Mouse (Mus musculus): ENCODE results near the gene Sar1b. TPM values are rescaled to one million over a fixed set of nuclear protein-coding genes. Genes with fewer than 3 reads are reported as not detected.

Sar1b gene
- polyA plus RNA-seq, 1 experiment from 2014 or later: 156 TPM

DNA sequence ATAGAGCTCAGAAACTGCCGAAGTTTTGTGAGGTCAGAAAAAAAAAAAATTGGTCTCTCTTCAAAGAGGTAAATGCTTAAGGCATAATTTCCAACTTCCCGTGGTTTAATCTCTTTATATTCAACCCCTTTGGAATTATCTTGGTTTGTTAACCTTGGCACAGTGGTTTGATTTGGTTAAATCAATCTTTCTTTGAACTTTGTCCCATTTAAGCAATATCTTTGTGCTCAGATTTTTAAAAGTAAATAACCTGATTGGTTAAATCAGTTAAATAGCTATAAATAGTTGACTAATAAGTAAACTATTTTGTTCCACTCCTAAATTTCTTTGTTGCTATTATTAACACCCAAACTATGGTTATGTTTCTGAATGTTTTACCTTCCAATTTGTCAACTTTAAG is 4.2 kb upstream of the Sar1b start:
- Histone ChIP-seq H3K4me3 (replicated peaks; ENCODE audit: low read depth, low read length) (no peak overlapping the region), H3K9me3 (replicated peaks; ENCODE audit: low read length) (no peaks in the 10 kb centered on the region), H3K4me2 (ENCODE audit: low read length) (no peak overlapping the region), H3K36me3 (ENCODE audit: insufficient read depth, low read length) (no peaks in the 10 kb centered on the region), H3K27me3 (ENCODE audit: insufficient read depth, low read length) (no peaks in the 10 kb centered on the region), H3K9ac (ENCODE audit: low read depth, low read length) (no peak overlapping the region), H3K27ac (no peak overlapping the region), H3K4me1 (replicated peaks; ENCODE audit: insufficient read depth, low read length) (0 out of 2 replicates have a peak, but pooled peaks cover 6% of the 10 kb centered on the region)
- TF ChIP-seq CTCF (IDR thresholded peaks at IDR 0.05; ENCODE audit: low read depth): no peak
- no peak for DNase-seq (ENCODE audit: low spot score)
- 75% methylated on average over 2 of the region's 2 CpGs for WGBS
- ATAC-seq (replicated peaks; ENCODE audit: low FRiP score, low read depth): no peak

DNA sequence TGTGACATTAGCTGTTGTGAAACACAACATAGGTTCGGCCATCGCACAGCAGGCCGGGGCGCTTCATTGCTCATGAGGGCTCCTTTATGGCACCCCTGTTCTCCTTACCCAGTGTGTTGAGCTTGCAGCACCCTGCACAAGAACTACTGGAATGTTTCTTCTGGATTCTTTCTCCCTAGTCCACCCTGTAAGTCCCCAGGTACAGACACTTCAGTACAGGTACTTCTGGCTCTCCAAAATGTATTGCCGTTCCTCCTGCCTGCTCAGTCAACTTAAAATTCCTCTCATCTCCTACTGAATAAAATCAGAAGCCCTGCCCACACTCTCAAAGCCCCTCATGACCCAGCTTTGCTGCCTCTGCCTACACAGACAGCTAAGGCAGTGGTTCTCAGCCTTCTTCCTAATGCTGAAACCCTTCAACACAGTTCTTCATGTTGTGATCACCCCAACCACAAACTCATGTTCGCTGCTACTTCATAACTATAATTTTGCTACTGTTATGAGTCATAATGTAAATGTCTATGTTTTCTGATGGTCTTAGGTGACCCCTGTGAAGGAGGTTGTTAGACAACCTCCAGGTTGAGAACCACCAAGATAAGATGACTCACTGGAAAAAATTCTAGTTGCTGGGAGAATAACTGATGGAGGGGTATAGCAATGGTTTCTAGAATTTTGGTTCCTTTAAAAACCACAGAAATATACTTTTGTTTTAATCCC is 3.4 kb upstream of the Sar1b start:
- no peaks in the 10 kb centered on the region for H3K4me1 ChIP-seq (replicated peaks; ENCODE audit: insufficient read depth, low read length)
- H3K9ac ChIP-seq (ENCODE audit: low read depth, low read length): no peak overlapping the region
- H3K36me3 ChIP-seq (ENCODE audit: insufficient read depth, low read length): no peaks in the 10 kb centered on the region
- no peak overlapping the region for H3K4me2 ChIP-seq (ENCODE audit: low read length)
- H3K4me3 ChIP-seq (replicated peaks; ENCODE audit: low read depth, low read length): no peak overlapping the region
- H3K9me3 ChIP-seq (replicated peaks; ENCODE audit: low read length): no peaks in the 10 kb centered on the region
- 87% methylated on average over 6 of the region's 6 CpGs for WGBS
- no peak for DNase-seq (ENCODE audit: low spot score)
- H3K27me3 ChIP-seq (ENCODE audit: insufficient read depth, low read length): no peaks in the 10 kb centered on the region
- H3K27ac ChIP-seq: no peak overlapping the region
- ATAC-seq (replicated peaks; ENCODE audit: low FRiP score, low read depth): no peak
- no peak for TF ChIP-seq CTCF (IDR thresholded peaks at IDR 0.05; ENCODE audit: low read depth)

DNA sequence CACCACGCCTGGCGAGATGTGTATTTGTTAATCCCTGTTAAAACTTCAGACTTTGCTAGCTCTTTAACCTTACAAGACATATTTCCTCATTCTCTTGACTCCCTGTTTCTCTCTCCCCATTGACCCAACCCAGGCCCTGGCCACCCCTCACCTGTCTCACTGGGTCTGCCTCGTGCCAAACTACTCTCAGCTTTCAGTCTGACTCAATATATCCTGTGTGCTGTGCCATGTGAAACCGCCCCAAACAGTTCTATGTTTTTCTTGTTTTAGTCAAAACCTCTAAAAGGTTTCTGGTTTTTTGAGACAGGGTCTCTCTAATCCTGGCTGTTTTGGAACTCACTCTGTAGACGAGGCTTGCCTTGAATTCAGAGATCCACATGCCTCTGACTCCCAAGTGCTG is 2.2 kb upstream of the Sar1b start:
- Histone ChIP-seq H3K27me3 (ENCODE audit: insufficient read depth, low read length) (no peaks in the 10 kb centered on the region), H3K9ac (ENCODE audit: low read depth, low read length) (no peak overlapping the region), H3K4me2 (ENCODE audit: low read length) (no peak overlapping the region), H3K27ac (no peak overlapping the region), H3K36me3 (ENCODE audit: insufficient read depth, low read length) (no peaks in the 10 kb centered on the region), H3K9me3 (replicated peaks; ENCODE audit: low read length) (no peaks in the 10 kb centered on the region), H3K4me3 (replicated peaks; ENCODE audit: low read depth, low read length) (no peak overlapping the region), H3K4me1 (replicated peaks; ENCODE audit: insufficient read depth, low read length) (no peaks in the 10 kb centered on the region)
- no peak for TF ChIP-seq CTCF (IDR thresholded peaks at IDR 0.05; ENCODE audit: low read depth)
- DNase-seq (ENCODE audit: low spot score) (no peak), ATAC-seq (replicated peaks; ENCODE audit: low FRiP score, low read depth) (no peak)
- 74% methylated on average over 5 of the region's 5 CpGs for WGBS

DNA sequence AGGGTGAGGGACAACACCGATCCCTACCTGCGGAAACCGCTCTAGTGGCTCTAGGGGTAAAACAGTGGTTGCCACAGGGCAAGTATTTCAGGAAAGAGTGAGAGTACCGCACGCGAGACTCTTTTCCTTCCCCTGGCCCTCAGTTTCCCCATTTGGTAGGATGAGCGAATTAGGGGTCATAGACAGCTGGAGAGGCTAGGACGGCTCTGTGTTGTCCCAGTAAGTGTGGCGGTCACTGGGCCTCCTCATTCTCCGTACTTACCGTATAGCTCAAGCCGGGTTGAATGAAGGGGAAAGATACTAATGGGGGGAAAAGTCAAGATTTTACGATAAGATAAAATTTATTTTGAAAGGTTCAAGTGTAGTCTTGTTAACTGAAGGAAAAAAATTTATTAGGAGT is 468 bp downstream of the Sar1b start:
- peak overlapping the region; percentile 85 for H3K9ac ChIP-seq (ENCODE audit: low read depth, low read length)
- H3K36me3 ChIP-seq (ENCODE audit: insufficient read depth, low read length): no peaks in the 10 kb centered on the region
- H3K27me3 ChIP-seq (ENCODE audit: insufficient read depth, low read length): no peaks in the 10 kb centered on the region
- H3K4me1 ChIP-seq (replicated peaks; ENCODE audit: insufficient read depth, low read length): no peaks in the 10 kb centered on the region
- peak overlapping the region; percentile 98 for H3K4me3 ChIP-seq (replicated peaks; ENCODE audit: low read depth, low read length)
- DNase-seq (ENCODE audit: low spot score) (no peak), ATAC-seq (replicated peaks; ENCODE audit: low FRiP score, low read depth) (0 out of 2 replicates have a peak, but pooled peaks have one; percentile 18)
- H3K27ac ChIP-seq: peak overlapping the region; percentile 63
- H3K4me2 ChIP-seq (ENCODE audit: low read length): peak overlapping the region; percentile 96
- no peaks in the 10 kb centered on the region for H3K9me3 ChIP-seq (replicated peaks; ENCODE audit: low read length)
- TF ChIP-seq CTCF (IDR thresholded peaks at IDR 0.05; ENCODE audit: low read depth): no peak
- WGBS: 4% methylated on average over 13 of the region's 13 CpGs

DNA sequence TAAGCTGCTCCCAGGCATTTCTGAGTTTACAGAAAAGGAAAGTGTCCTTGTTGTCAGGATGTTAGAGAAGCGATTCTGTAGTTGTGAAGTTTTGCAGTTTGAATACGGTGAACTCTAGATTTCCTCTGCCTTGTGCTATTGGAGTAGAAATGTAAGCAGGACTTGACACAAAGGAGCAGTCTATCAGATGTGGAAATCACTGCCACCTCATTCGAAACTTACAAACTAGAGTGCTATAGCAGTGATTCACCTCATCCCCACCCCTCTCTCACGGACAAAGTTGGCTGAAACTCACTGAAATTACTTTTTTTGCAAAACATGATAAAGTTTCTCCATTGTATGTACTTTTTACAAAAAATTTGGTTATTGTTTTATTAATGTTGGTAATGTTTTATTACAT is 1.3 kb downstream of the Sar1b start:
- peak overlapping the region; percentile 96; the same call in 1 of the 2 replicates for H3K4me2 ChIP-seq (ENCODE audit: low read length)
- WGBS: 85% methylated on average over 4 of the region's 4 CpGs
- H3K9me3 ChIP-seq (replicated peaks; ENCODE audit: low read length): no peaks in the 10 kb centered on the region
- H3K9ac ChIP-seq (ENCODE audit: low read depth, low read length): no peak overlapping the region
- H3K27ac ChIP-seq: no peak overlapping the region
- H3K36me3 ChIP-seq (ENCODE audit: insufficient read depth, low read length): no peaks in the 10 kb centered on the region
- no peaks in the 10 kb centered on the region for H3K4me1 ChIP-seq (replicated peaks; ENCODE audit: insufficient read depth, low read length)
- no peaks in the 10 kb centered on the region for H3K27me3 ChIP-seq (ENCODE audit: insufficient read depth, low read length)
- no peak for DNase-seq (ENCODE audit: low spot score)
- TF ChIP-seq CTCF (IDR thresholded peaks at IDR 0.05; ENCODE audit: low read depth): no peak
- no peak for ATAC-seq (replicated peaks; ENCODE audit: low FRiP score, low read depth)
- no peak overlapping the region for H3K4me3 ChIP-seq (replicated peaks; ENCODE audit: low read depth, low read length)

DNA sequence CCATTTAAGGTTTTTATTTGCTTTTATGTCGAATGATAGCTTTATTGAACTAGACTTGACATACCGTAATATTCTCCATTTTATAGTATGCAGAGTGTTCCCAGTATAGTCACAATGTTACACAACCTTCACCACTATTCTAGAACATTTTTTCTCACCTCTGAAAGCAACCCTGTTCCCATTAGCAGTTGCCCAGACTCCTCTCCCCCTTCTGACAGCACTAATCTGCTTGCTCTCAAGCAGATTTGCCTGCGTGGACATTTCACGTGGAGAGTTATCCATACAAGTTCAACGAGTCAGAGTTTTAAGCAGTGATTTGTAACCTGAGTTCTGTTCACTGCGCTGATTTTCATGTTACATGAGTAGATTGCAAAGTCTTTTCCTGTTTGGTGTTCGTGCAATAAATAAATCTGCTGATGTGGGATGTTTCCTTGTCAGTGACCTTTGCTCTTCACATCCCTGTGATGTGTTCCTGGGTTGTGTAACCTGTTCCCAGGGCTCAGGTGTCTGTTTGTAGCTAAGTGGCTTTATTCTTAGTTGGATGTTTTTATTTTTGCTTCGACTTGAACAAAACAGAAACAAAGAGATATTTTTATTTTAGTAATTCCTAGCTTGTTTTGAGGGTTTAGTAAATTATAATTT is 4.2 kb downstream of the Sar1b start:
- WGBS: 44% methylated on average over 8 of the region's 8 CpGs
- Histone ChIP-seq H3K4me2 (ENCODE audit: low read length) (no peak overlapping the region), H3K27me3 (ENCODE audit: insufficient read depth, low read length) (no peaks in the 10 kb centered on the region), H3K9me3 (replicated peaks; ENCODE audit: low read length) (no peaks in the 10 kb centered on the region), H3K4me1 (replicated peaks; ENCODE audit: insufficient read depth, low read length) (no peaks in the 10 kb centered on the region), H3K36me3 (ENCODE audit: insufficient read depth, low read length) (no peaks in the 10 kb centered on the region), H3K4me3 (replicated peaks; ENCODE audit: low read depth, low read length) (no peak overlapping the region), H3K27ac (no peak overlapping the region), H3K9ac (ENCODE audit: low read depth, low read length) (no peak overlapping the region)
- DNase-seq (ENCODE audit: low spot score): peak; percentile 25
- no peak for ATAC-seq (replicated peaks; ENCODE audit: low FRiP score, low read depth)
- no peak for TF ChIP-seq CTCF (IDR thresholded peaks at IDR 0.05; ENCODE audit: low read depth)

Measured in kidney, postnatal 0 days (tissue).